Mouse (Mus musculus): ENCODE results near the gene Rps26. TPM values are rescaled to one million over a fixed set of nuclear protein-coding genes. Genes with fewer than 3 reads are reported as not detected.

The Rps26 gene
- polyA plus RNA-seq, 1 experiment from 2014 or later: 515 TPM

GRCm38 (mm10) chr10:128659490-128659889 is 32.9 kb upstream of the Rps26 start:
- Histone ChIP-seq H3K27ac (no peak overlapping the region), H3K4me2 (replicated peaks) (no peak overlapping the region), H3K36me3 (no peaks in the 10 kb centered on the region), H3K27me3 (no peaks in the 10 kb centered on the region), H3K4me1 (no peaks in the 10 kb centered on the region), H3K9ac (no peak overlapping the region), H3K9me3 (replicated peaks) (no peaks in the 10 kb centered on the region), H3K4me3 (no peak overlapping the region)
- WGBS: 55% methylated on average over 9 of the region's 9 CpGs
- ATAC-seq (ENCODE audit: low FRiP score): no peak

GRCm38 (mm10) chr10:128657844-128658243 is 31.3 kb upstream of the Rps26 start:
- H3K36me3 ChIP-seq: no peaks in the 10 kb centered on the region
- WGBS: 61% methylated on average over 9 of the region's 9 CpGs
- no peak overlapping the region for H3K4me2 ChIP-seq (replicated peaks)
- H3K27me3 ChIP-seq: no peaks in the 10 kb centered on the region
- no peak for ATAC-seq (ENCODE audit: low FRiP score)
- no peak overlapping the region for H3K9ac ChIP-seq
- H3K27ac ChIP-seq: no peak overlapping the region
- no peaks in the 10 kb centered on the region for H3K4me1 ChIP-seq
- H3K9me3 ChIP-seq (replicated peaks): no peaks in the 10 kb centered on the region
- H3K4me3 ChIP-seq: no peak overlapping the region

GRCm38 (mm10) chr10:128656731-128657130 is 30.2 kb upstream of the Rps26 start:
- H3K4me1 ChIP-seq: no peaks in the 10 kb centered on the region
- H3K27ac ChIP-seq: no peak overlapping the region
- no peak overlapping the region for H3K4me3 ChIP-seq
- 82% methylated on average over 1 of the region's 1 CpGs for WGBS
- no peak overlapping the region for H3K9ac ChIP-seq
- H3K4me2 ChIP-seq (replicated peaks): no peak overlapping the region
- H3K9me3 ChIP-seq (replicated peaks): no peaks in the 10 kb centered on the region
- no peaks in the 10 kb centered on the region for H3K27me3 ChIP-seq
- no peaks in the 10 kb centered on the region for H3K36me3 ChIP-seq
- ATAC-seq (ENCODE audit: low FRiP score): no peak

- H3K4me1 ChIP-seq: no peaks in the 10 kb centered on the region
- no peaks in the 10 kb centered on the region for H3K27me3 ChIP-seq
- WGBS: 87% methylated on average over 3 of the region's 3 CpGs
- no peaks in the 10 kb centered on the region for H3K9me3 ChIP-seq (replicated peaks)
- H3K9ac ChIP-seq: no peak overlapping the region
- H3K4me2 ChIP-seq (replicated peaks): no peak overlapping the region
- no peaks in the 10 kb centered on the region; the same call in 1 of the 2 replicates for H3K36me3 ChIP-seq
- ATAC-seq (ENCODE audit: low FRiP score): no peak
- no peak overlapping the region for H3K4me3 ChIP-seq
- no peak overlapping the region for H3K27ac ChIP-seq
Measured at GRCm38 (mm10) chr10:128655254-128655653, 28.7 kb upstream of the Rps26 start.

GRCm38 (mm10) chr10:128653866-128654265 is 27.3 kb upstream of the Rps26 start:
- no peak overlapping the region for H3K27ac ChIP-seq
- H3K4me3 ChIP-seq: no peak overlapping the region
- no peaks in the 10 kb centered on the region for H3K27me3 ChIP-seq
- no peaks in the 10 kb centered on the region; the same call in 1 of the 2 replicates for H3K36me3 ChIP-seq
- H3K9ac ChIP-seq: no peak overlapping the region
- H3K4me2 ChIP-seq (replicated peaks): no peak overlapping the region
- WGBS: 70% methylated on average over 4 of the region's 4 CpGs
- no peaks in the 10 kb centered on the region for H3K9me3 ChIP-seq (replicated peaks)
- H3K4me1 ChIP-seq: no peaks in the 10 kb centered on the region
- ATAC-seq (ENCODE audit: low FRiP score): no peak

GRCm38 (mm10) chr10:128646139-128647089 is 19.9 kb upstream of the Rps26 start:
- Histone ChIP-seq H3K9me3 (replicated peaks) (no peaks in the 10 kb centered on the region), H3K4me3 (peak overlapping the region; percentile 51), H3K4me1 (peaks cover 27% of the 10 kb centered on the region), H3K27ac (peak overlapping the region; percentile 89), H3K4me2 (replicated peaks) (peak overlapping the region; percentile 76), H3K27me3 (no peaks in the 10 kb centered on the region), H3K9ac (peak overlapping the region; percentile 67), H3K36me3 (peaks cover 4% of the 10 kb centered on the region; the same call in 1 of the 2 replicates)
- ATAC-seq (ENCODE audit: low FRiP score): peak; percentile 82
- WGBS: 9% methylated on average over 7 of the region's 13 CpGs

- Histone ChIP-seq H3K27ac (peak within 1 kb of the TSS; percentile 89), H3K27me3 (no peaks in the 10 kb centered on the region), H3K9me3 (replicated peaks) (no peaks in the 10 kb centered on the region), H3K4me3 (peak within 1 kb of the TSS; percentile 51), H3K9ac (peak within 1 kb of the TSS; percentile 67), H3K4me1 (peaks cover 27% of the 10 kb centered on the region), H3K4me2 (replicated peaks) (peak within 1 kb of the TSS; percentile 76), H3K36me3 (peaks cover 14% of the 10 kb centered on the region)
- 1% methylated on average over 36 of the region's 36 CpGs for WGBS
- peak; percentile 87 for ATAC-seq (ENCODE audit: low FRiP score)
Measured at GRCm38 (mm10) chr10:128645111-128646011, 18.8 kb upstream of the Rps26 start, which contains the start of gene Ikzf4. Ikzf4 (minus strand) TSS chr10:128645991.

- Histone ChIP-seq H3K4me2 (replicated peaks) (no peak overlapping the region), H3K4me3 (no peak overlapping the region), H3K27me3 (no peaks in the 10 kb centered on the region), H3K27ac (no peak overlapping the region), H3K4me1 (peaks cover 27% of the 10 kb centered on the region), H3K36me3 (peaks cover 27% of the 10 kb centered on the region), H3K9me3 (replicated peaks) (no peaks in the 10 kb centered on the region), H3K9ac (no peak overlapping the region)
- no peak for ATAC-seq (ENCODE audit: low FRiP score)
- WGBS: 87% methylated on average over 6 of the region's 6 CpGs
Measured at GRCm38 (mm10) chr10:128642749-128643148, 16.2 kb upstream of the Rps26 start.

- Histone ChIP-seq H3K4me1 (peaks cover 35% of the 10 kb centered on the region), H3K4me2 (replicated peaks) (no peak overlapping the region), H3K36me3 (peaks cover 27% of the 10 kb centered on the region), H3K27ac (no peak overlapping the region), H3K9me3 (replicated peaks) (no peaks in the 10 kb centered on the region), H3K27me3 (no peaks in the 10 kb centered on the region), H3K4me3 (no peak overlapping the region), H3K9ac (no peak overlapping the region)
- no peak for ATAC-seq (ENCODE audit: low FRiP score)
- 75% methylated on average over 7 of the region's 7 CpGs for WGBS
Measured at GRCm38 (mm10) chr10:128641871-128642270, 15.3 kb upstream of the Rps26 start.

GRCm38 (mm10) chr10:128640891-128641290 is 14.3 kb upstream of the Rps26 start:
- no peak overlapping the region for H3K4me2 ChIP-seq (replicated peaks)
- no peak overlapping the region for H3K9ac ChIP-seq
- no peaks in the 10 kb centered on the region for H3K27me3 ChIP-seq
- no peak overlapping the region for H3K27ac ChIP-seq
- no peaks in the 10 kb centered on the region for H3K9me3 ChIP-seq (replicated peaks)
- peaks cover 35% of the 10 kb centered on the region for H3K36me3 ChIP-seq
- H3K4me3 ChIP-seq: no peak overlapping the region
- ATAC-seq (ENCODE audit: low FRiP score): no peak
- WGBS: 90% methylated on average over 15 of the region's 15 CpGs
- H3K4me1 ChIP-seq: peaks cover 27% of the 10 kb centered on the region

GRCm38 (mm10) chr10:128639999-128640398 is 13.5 kb upstream of the Rps26 start:
- Histone ChIP-seq H3K9ac (no peak overlapping the region), H3K4me2 (replicated peaks) (no peak overlapping the region), H3K9me3 (replicated peaks) (no peaks in the 10 kb centered on the region), H3K27me3 (no peaks in the 10 kb centered on the region), H3K4me3 (no peak overlapping the region), H3K36me3 (peaks cover 43% of the 10 kb centered on the region), H3K4me1 (peaks cover 23% of the 10 kb centered on the region), H3K27ac (no peak overlapping the region)
- WGBS: 89% methylated on average over 14 of the region's 14 CpGs
- no peak for ATAC-seq (ENCODE audit: low FRiP score)

- H3K4me2 ChIP-seq (replicated peaks): peak overlapping the region; percentile 32
- no peak overlapping the region for H3K4me3 ChIP-seq
Measured at GRCm38 (mm10) chr10:128637011-128637410, 10.5 kb upstream of the Rps26 start.

More at GRCm38 (mm10) chr10:128637011-128637410, 10.5 kb upstream of the Rps26 start:
- Histone ChIP-seq H3K9me3 (replicated peaks) (no peaks in the 10 kb centered on the region), H3K27ac (no peak overlapping the region), H3K27me3 (no peaks in the 10 kb centered on the region), H3K9ac (peak overlapping the region; percentile 27; the same call in 1 of the 2 replicates), H3K4me1 (peaks cover 9% of the 10 kb centered on the region; the same call in 1 of the 2 replicates), H3K36me3 (peaks cover 65% of the 10 kb centered on the region)
- WGBS: 9% methylated on average over 11 of the region's 11 CpGs
- peak; percentile 44; the same call in 1 of the 2 replicates for ATAC-seq (ENCODE audit: low FRiP score)
